Mouse (Mus musculus) cortical plate, adult 2 months (tissue): ENCODE data around the gene Ifitm6.

Source experiments
- CTCF ChIP-seq: fragments of 200-500 bp; IDR thresholded peaks from 2 replicates; pipeline ENCODE4 v1.5.1; 2011; ENCODE audit warnings: mild to moderate bottlenecking, control low read depth, low read length; ENCODE audit not compliant: insufficient read depth; ENCODE audit errors: extremely low read depth
- POLR2A ChIP-seq: fragments of 200-500 bp; IDR thresholded peaks from 2 replicates; pipeline ENCODE4 v1.6.1; 2011; ENCODE audit warnings: mild to moderate bottlenecking, low read length, control low read depth; ENCODE audit not compliant: insufficient read depth; ENCODE audit errors: extremely low read depth

- TF ChIP-seq CTCF (no peak), POLR2A (no peak)
Measured at GRCm38 (mm10) chr7:141052421-141052820, 34.7 kb upstream of the Ifitm6 start.
